Mouse (Mus musculus) midbrain, embryonic 12.5 days (tissue): Measurements from ENCODE around the gene Ptcd2. TPM values are rescaled to one million over a fixed set of nuclear protein-coding genes. Genes with fewer than 3 reads are reported as not detected.

ENCODE experiments used
- ATAC-seq: fragments of 200-750 bp; cut with Nextera tagmentation; 2 replicates; pipeline ENCODE4 v1.8.0; 2017; ENCODE audit warnings: low read depth, moderate TSS enrichment, moderate library complexity; ENCODE audit not compliant: low FRiP score
- H3K27ac ChIP-seq: fragments of 300-500 bp; sonication (generic); replicated peaks from 2 replicates; pipeline ENCODE4 v1.5.1; 2016; ENCODE audit warnings: mild to moderate bottlenecking
- H3K27me3 ChIP-seq: fragments of 300-500 bp; sonication (generic); 2 replicates; pipeline ENCODE4 v1.6.1; 2016; ENCODE audit warnings: mild to moderate bottlenecking
- H3K36me3 ChIP-seq: fragments of 300-500 bp; sonication (generic); 2 replicates; pipeline ENCODE4 v1.6.1; 2016
- H3K4me1 ChIP-seq: fragments of 300-500 bp; sonication (generic); 2 replicates; pipeline ENCODE4 v1.6.1; 2016
- H3K4me2 ChIP-seq: fragments of 300-500 bp; sonication (generic); replicated peaks from 2 replicates; pipeline ENCODE4 v1.6.1; 2016; ENCODE audit warnings: mild to moderate bottlenecking, moderate library complexity
- H3K4me3 ChIP-seq: fragments of 300-500 bp; sonication (generic); 2 replicates; pipeline ENCODE4 v1.5.1; 2016; ENCODE audit warnings: mild to moderate bottlenecking
- H3K9ac ChIP-seq: fragments of 300-500 bp; sonication (generic); replicated peaks from 2 replicates; pipeline ENCODE4 v1.6.1; 2016; ENCODE audit warnings: mild to moderate bottlenecking, moderate library complexity
- H3K9me3 ChIP-seq: fragments of 300-500 bp; sonication (generic); 2 replicates; pipeline ENCODE4 v1.6.1; 2016; ENCODE audit warnings: mild to moderate bottlenecking
- WGBS: fragments of 180-500 bp; shearing (Covaris S2); methylation state at CpG from one replicate; pipeline ENCODE4 v1.1.7; 2016; 5-methylcytosine and 5-hydroxymethylcytosine counted together
- polyA plus RNA-seq: library from polyadenylated mRNA; unstranded; fragments of >200 nt; fragmentation: Nextera tagmentation; extraction: Ambion mirVana; gene quantifications from 2 replicates; pipeline ENCODE4 v1.2.1, GENCODE M21; 2016

The Ptcd2 gene
- polyA plus RNA-seq, 1 experiment from 2014 or later = 48.4 TPM

DNA sequence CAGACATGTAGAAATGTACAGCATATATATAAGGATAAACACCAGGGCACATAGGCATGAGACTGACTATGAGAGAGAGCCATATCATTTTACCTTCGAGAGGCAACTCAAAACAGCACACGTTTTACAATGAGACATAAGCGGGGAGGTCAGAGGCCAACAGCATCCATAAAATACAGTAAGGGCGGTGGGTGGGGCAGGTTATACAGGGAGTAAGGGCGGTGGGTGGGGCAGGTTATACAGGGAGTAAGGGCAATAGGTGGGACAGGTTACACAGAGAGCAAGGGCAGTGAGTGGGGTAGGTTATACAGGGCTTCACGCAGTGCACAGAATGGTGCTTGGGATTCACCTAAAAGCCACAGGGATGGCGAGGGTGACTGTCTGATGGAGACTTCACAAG lies 24.1 kb downstream of the Ptcd2 start:
- ATAC-seq = no peak
- no peak overlapping the region for H3K27ac ChIP-seq
- 90% methylated on average over 7 of the region's 7 CpGs for WGBS
- H3K9me3 ChIP-seq = no peaks in the 10 kb centered on the region
- H3K9ac ChIP-seq = no peak overlapping the region
- H3K36me3 ChIP-seq = peaks cover 45% of the 10 kb centered on the region
- H3K4me1 ChIP-seq = no peaks in the 10 kb centered on the region
- no peak overlapping the region for H3K4me2 ChIP-seq
- no peak overlapping the region for H3K4me3 ChIP-seq
- H3K27me3 ChIP-seq = no peaks in the 10 kb centered on the region

DNA sequence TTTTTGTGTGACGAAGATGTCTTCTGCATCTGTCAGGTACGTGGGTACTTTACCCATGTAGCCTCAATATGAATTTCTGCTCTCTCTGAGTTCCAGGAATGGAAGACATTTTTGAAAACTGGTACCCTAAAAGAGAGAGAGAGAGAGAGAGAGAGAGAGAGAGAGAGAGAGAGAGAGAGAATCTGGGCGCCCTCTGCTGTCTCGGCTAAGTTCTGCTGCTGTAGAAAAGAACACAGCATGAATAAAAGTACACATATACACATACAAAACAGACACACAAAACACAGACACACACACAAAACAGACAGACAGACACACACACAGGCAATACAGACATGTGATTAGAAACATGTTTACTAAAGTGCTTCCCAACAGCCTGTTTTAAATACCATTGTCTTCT lies 27.4 kb downstream of the Ptcd2 start:
- ATAC-seq = no peak
- WGBS = 64% methylated on average over 4 of the region's 4 CpGs

DNA sequence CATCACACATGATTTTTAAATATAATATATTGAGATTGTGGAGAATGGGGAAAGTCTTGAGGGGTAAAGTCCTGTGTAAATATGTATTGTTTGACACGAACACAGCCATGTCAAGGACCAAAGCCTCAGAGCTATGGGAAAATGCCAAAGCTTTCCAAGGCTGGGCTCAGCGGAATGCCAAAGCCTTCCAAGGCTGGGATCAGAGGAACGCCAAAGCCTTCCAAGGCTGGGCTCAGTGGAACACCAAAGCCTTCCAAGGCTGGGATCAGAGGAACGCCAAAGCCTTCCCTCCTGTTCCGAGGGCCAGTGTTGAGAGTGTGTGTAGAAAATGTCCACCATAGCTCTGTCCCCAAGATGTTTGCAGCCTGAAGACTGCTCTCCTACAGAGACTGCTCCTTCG lies 28.1 kb downstream of the Ptcd2 start:
- H3K4me2 ChIP-seq = no peak overlapping the region
- 91% methylated on average over 6 of the region's 6 CpGs for WGBS
- H3K4me3 ChIP-seq = no peak overlapping the region
- no peak for ATAC-seq
- no peaks in the 10 kb centered on the region for H3K9me3 ChIP-seq
- no peaks in the 10 kb centered on the region for H3K4me1 ChIP-seq
- H3K36me3 ChIP-seq = peaks cover 24% of the 10 kb centered on the region
- H3K27me3 ChIP-seq = no peaks in the 10 kb centered on the region
- H3K27ac ChIP-seq = no peak overlapping the region
- H3K9ac ChIP-seq = no peak overlapping the region

More for the DNA sequence above, 27.4 kb downstream of the Ptcd2 start:
- H3K9ac ChIP-seq = no peak overlapping the region
- no peaks in the 10 kb centered on the region for H3K27me3 ChIP-seq
- no peaks in the 10 kb centered on the region for H3K4me1 ChIP-seq
- no peaks in the 10 kb centered on the region for H3K9me3 ChIP-seq
- no peak overlapping the region for H3K4me3 ChIP-seq
- peaks cover 25% of the 10 kb centered on the region for H3K36me3 ChIP-seq
- H3K4me2 ChIP-seq = no peak overlapping the region
- no peak overlapping the region for H3K27ac ChIP-seq

DNA sequence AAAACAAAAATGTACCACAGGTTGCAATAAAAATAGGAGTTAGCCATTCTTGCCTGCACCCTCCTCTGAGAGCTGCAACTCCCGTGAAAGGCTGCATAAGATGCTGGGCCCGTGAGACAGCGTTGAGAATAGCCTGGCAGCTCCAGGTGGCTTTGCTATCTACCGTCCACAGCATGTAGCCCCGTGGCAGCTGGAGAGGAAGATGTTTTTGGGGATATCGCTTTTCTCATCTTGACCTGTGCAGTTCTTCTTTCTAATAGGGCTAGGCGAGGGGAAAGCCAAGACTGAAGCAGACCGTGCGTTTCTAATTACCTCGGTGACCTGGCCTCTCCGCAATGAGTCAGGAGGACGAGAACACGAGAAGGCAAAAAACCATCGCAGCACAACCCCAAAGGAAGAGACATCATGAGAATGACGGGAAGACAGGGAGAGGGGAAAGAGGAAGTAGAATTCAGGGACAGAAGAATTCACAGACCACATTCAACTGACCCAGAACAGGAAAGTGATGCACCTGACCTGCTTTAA lies 29.8 kb downstream of the Ptcd2 start:
- Histone ChIP-seq H3K9ac (no peak overlapping the region), H3K27ac (no peak overlapping the region), H3K27me3 (no peaks in the 10 kb centered on the region), H3K4me2 (no peak overlapping the region), H3K4me1 (no peaks in the 10 kb centered on the region), H3K4me3 (no peak overlapping the region), H3K9me3 (no peaks in the 10 kb centered on the region), H3K36me3 (peaks cover 8% of the 10 kb centered on the region)
- WGBS = 79% methylated on average over 15 of the region's 15 CpGs
- ATAC-seq = no peak

DNA sequence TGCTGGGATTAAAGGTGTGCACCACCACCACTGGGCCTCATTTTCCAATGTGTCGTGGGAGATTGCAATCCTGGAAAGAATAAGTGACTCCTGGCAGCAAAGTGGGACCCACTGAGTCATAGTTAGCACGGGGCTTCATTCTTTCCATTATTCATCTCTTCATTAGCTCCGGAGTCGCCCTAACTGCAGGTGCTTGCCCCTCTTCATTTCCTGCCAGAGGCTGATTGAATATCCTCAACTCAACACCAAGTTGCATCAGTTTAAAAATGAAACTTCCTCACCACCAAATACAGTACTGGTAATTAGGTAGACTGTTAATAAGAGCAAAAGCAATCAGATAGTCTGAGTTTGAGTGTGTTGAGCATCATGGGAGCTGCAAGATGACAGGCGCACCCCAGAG lies 30.4 kb downstream of the Ptcd2 start:
- Histone ChIP-seq H3K4me3 (no peak overlapping the region), H3K4me1 (no peaks in the 10 kb centered on the region), H3K27ac (no peak overlapping the region), H3K27me3 (no peaks in the 10 kb centered on the region), H3K36me3 (peaks cover 2% of the 10 kb centered on the region; the same call in 1 of the 2 replicates), H3K9me3 (no peaks in the 10 kb centered on the region), H3K9ac (no peak overlapping the region), H3K4me2 (no peak overlapping the region)
- 91% methylated on average over 5 of the region's 5 CpGs for WGBS
- no peak for ATAC-seq

DNA sequence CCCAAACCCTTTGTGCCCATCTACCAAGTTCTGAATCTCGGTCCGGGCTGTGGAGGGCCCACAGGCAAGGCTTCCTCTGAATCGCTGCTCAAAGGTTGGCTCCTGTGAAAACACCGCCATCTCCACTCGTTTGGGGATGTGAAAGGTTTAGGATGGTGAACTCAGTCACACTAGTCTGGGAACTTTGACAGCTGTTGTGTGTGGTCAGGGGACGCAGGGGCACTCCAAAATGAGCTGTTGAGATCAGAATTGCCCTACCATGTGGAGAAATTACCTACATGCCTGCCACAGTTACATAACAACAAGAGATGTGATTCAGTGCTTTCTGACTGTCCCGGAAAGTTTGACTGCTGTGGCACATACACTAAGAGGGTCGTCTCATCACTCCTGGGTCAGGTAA lies 36.1 kb downstream of the Ptcd2 start:
- Histone ChIP-seq H3K4me3 (no peak overlapping the region), H3K27me3 (no peaks in the 10 kb centered on the region), H3K9me3 (no peaks in the 10 kb centered on the region), H3K27ac (no peak overlapping the region), H3K4me2 (no peak overlapping the region), H3K4me1 (no peaks in the 10 kb centered on the region), H3K36me3 (no peaks in the 10 kb centered on the region), H3K9ac (no peak overlapping the region)
- no peak for ATAC-seq
- WGBS = 89% methylated on average over 8 of the region's 8 CpGs

DNA sequence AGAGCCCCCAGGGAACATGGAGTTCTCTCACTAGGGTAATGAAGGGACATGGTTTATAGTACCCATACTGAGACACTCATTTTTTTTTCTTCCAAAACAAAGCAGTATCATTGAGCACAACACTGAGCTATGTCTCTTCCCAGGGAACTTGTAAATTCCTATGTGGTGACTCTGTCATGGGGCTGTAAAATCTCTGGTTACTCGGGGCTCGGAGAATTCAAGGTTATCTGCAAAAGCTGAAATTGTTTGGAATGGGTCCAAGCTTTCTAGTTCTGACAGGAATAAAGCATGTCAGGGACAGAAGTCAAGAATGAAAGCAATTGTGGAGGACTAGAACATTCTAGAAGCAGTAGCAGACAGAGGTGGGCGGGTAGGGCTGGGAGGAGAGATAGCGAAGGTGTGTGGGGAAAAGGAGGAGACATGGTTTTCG lies 36.6 kb downstream of the Ptcd2 start:
- Histone ChIP-seq H3K4me2 (no peak overlapping the region), H3K9ac (no peak overlapping the region), H3K36me3 (no peaks in the 10 kb centered on the region), H3K27me3 (no peaks in the 10 kb centered on the region), H3K9me3 (no peaks in the 10 kb centered on the region), H3K4me1 (no peaks in the 10 kb centered on the region), H3K4me3 (no peak overlapping the region), H3K27ac (no peak overlapping the region)
- no peak for ATAC-seq
- WGBS = 88% methylated on average over 5 of the region's 5 CpGs

DNA sequence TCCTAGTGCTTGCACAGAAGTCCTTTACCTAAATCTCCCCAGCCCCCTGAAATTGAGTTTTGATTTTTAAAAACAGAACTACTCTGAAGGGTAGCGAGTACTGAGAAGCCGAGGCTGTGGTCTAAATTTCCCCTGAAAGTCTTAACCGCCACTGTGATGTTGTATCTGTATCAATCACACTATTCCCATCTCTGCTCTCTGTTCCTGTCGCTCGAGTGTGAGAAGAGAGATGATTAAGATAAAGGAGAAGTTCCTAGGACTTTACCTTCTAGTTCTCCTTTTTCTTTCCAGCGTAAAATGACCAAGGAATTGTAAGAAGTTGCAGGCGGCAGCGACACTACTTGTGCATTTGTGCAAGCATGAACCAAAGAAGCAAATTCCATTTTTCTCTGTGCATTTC lies 38.3 kb downstream of the Ptcd2 start:
- no peaks in the 10 kb centered on the region for H3K9me3 ChIP-seq
- ATAC-seq = no peak
- no peaks in the 10 kb centered on the region for H3K27me3 ChIP-seq
- H3K36me3 ChIP-seq = no peaks in the 10 kb centered on the region
- H3K27ac ChIP-seq = no peak overlapping the region
- 88% methylated on average over 8 of the region's 8 CpGs for WGBS
- no peaks in the 10 kb centered on the region for H3K4me1 ChIP-seq
- H3K4me2 ChIP-seq = no peak overlapping the region
- H3K4me3 ChIP-seq = no peak overlapping the region
- no peak overlapping the region for H3K9ac ChIP-seq

DNA sequence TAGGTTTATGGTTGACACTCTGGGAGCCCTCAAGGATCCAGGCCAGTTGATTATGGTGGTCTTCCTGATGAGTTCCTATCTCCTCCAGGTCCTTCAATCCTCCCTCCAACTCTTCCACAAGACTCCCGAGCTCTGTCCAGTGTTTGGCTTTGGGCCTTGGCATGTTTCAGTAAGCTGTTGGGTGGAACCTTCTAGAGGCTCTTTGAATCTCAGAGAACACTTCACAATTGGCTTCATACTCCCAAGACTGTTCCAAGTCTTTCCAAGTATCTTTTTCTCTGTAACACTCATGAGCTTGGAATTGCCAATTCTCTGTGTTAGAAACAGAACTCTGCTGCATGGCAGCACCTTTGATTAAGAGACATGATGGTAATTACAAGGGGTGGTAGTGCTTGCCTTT lies 39.3 kb downstream of the Ptcd2 start:
- Histone ChIP-seq H3K27me3 (no peaks in the 10 kb centered on the region), H3K27ac (no peak overlapping the region), H3K36me3 (no peaks in the 10 kb centered on the region), H3K9ac (no peak overlapping the region), H3K9me3 (no peaks in the 10 kb centered on the region), H3K4me2 (no peak overlapping the region), H3K4me3 (no peak overlapping the region), H3K4me1 (no peaks in the 10 kb centered on the region)
- ATAC-seq = no peak
- 71% methylated on average over 1 of the region's 1 CpGs for WGBS

DNA sequence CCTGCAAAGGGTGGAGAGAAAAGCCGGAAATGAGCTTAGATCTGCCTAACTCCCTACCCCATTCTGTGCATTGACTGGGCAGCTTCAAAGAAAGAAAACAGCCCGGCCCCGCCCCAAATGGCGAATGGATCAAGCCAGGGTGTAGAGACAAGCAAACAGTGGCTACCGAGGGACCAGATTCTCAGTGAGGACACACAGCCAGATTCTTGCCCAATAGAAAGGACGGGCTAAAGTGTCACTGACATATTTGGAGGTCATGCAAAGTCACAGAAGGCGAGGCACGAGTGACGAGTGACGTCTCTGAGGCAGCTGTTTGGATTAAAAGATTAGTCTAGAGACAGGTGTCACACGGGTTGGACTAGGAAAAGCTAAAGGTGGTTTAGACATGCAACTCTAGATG lies 40.1 kb downstream of the Ptcd2 start:
- Histone ChIP-seq H3K4me2 (no peak overlapping the region), H3K27me3 (no peaks in the 10 kb centered on the region), H3K27ac (no peak overlapping the region), H3K4me3 (no peak overlapping the region), H3K9me3 (no peaks in the 10 kb centered on the region), H3K4me1 (no peaks in the 10 kb centered on the region), H3K9ac (no peak overlapping the region), H3K36me3 (no peaks in the 10 kb centered on the region)
- ATAC-seq = no peak
- 55% methylated on average over 11 of the region's 11 CpGs for WGBS

DNA sequence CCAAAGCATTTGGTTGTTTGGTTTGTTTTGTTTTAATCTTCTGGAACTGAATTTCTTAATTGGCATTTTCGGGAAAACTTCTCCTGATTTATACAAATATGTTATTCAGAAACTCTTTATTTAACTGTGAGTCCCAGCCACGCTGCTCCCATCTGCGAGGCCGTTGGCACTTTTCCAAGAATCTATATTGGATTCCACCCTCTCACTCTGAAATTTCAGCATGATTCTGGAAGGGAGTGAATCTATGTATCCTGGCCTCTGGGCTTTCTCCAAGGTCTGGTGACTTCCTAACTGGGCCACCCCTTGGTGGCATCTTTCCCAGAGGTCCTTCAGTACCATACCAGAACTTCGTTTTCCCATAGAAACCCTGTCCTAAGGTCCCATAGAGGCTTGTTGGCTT lies 40.7 kb downstream of the Ptcd2 start:
- no peak overlapping the region for H3K4me3 ChIP-seq
- H3K4me1 ChIP-seq = no peaks in the 10 kb centered on the region
- H3K36me3 ChIP-seq = no peaks in the 10 kb centered on the region
- no peak overlapping the region for H3K27ac ChIP-seq
- ATAC-seq = no peak
- H3K27me3 ChIP-seq = no peaks in the 10 kb centered on the region
- no peaks in the 10 kb centered on the region for H3K9me3 ChIP-seq
- no peak overlapping the region for H3K9ac ChIP-seq
- WGBS = 80% methylated on average over 5 of the region's 5 CpGs
- H3K4me2 ChIP-seq = no peak overlapping the region

DNA sequence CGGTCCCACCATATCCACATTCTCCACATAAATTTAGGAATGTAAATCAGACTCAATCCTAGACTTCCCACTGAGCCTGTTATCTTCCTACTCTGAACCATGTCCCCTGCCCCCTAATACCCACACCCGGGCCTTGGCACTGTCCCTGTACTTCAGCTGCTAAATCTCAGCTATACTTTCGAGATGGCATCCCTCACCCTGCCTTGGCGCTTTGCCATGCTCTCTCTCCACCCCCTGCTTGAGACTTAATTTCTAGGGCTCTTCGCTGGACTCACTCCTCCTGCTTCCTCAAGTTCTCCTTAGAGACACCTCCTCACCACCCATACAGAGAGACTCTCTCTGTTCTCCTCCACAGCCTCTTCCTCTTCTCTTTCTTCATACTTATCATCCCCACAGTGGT lies 44.6 kb downstream of the Ptcd2 start:
- 87% methylated on average over 5 of the region's 5 CpGs for WGBS
- Histone ChIP-seq H3K27ac (no peak overlapping the region), H3K9me3 (no peaks in the 10 kb centered on the region), H3K4me2 (no peak overlapping the region), H3K27me3 (no peaks in the 10 kb centered on the region), H3K4me1 (no peaks in the 10 kb centered on the region), H3K36me3 (no peaks in the 10 kb centered on the region), H3K9ac (no peak overlapping the region), H3K4me3 (no peak overlapping the region)
- ATAC-seq = no peak

DNA sequence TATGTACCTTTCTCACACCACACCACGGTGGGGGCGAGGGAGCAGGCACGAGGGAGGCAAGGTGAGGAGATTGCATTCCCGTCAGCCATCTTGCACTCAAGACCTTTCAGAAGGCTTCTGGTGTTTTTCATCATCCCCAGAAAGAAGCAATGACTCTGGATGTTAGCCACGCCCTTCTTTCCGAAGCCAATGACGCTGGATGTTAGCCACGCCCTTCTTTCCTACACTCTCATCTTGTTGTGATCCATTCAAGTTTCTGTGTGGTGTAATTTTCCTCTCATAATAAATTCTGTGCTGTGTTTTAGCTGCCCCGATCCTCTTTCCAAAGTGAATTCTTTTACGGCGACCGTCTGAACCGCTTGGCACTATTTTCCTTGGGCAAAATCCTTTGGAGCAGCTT lies 50.3 kb downstream of the Ptcd2 start:
- 93% methylated on average over 13 of the region's 13 CpGs for WGBS
- no peak overlapping the region for H3K4me3 ChIP-seq
- H3K36me3 ChIP-seq = no peaks in the 10 kb centered on the region
- H3K4me1 ChIP-seq = no peaks in the 10 kb centered on the region
- H3K4me2 ChIP-seq = no peak overlapping the region
- H3K27me3 ChIP-seq = no peaks in the 10 kb centered on the region
- no peak for ATAC-seq
- H3K27ac ChIP-seq = no peak overlapping the region
- no peak overlapping the region for H3K9ac ChIP-seq
- H3K9me3 ChIP-seq = no peaks in the 10 kb centered on the region
